Mouse (Mus musculus): ENCODE results near the gene Nat8f6. TPM values are rescaled to one million over a fixed set of nuclear protein-coding genes. Genes with fewer than 3 reads are reported as not detected.
"Not testable (repeated sequence)": the region's sequence is repeated elsewhere in the genome, so short reads cannot be mapped to it uniquely, and the experiment has no call there.

The Nat8f6 gene
- polyA plus RNA-seq, 1 experiment from 2014 or later, result not detected

- H3K27me3 ChIP-seq (replicated peaks); H3K36me3 ChIP-seq; H3K4me2 ChIP-seq; H3K27ac ChIP-seq (ENCODE audit: poor library complexity, severe bottlenecking); H3K4me1 ChIP-seq (replicated peaks); H3K9ac ChIP-seq; ATAC-seq (ENCODE audit: insufficient number of reproducible peaks, low FRiP score); H3K4me3 ChIP-seq; H3K9me3 ChIP-seq (replicated peaks): not testable (repeated sequence)
- 50% methylated on average over 3 of the region's 3 CpGs for WGBS
Observed at GRCm38 (mm10) chr6:85809784-85810183, 11.0 kb downstream of the Nat8f6 start.

- H3K36me3 ChIP-seq; H3K27ac ChIP-seq (ENCODE audit: poor library complexity, severe bottlenecking); H3K27me3 ChIP-seq (replicated peaks); H3K4me1 ChIP-seq (replicated peaks); ATAC-seq (ENCODE audit: insufficient number of reproducible peaks, low FRiP score); H3K9ac ChIP-seq; H3K9me3 ChIP-seq (replicated peaks); H3K4me2 ChIP-seq; H3K4me3 ChIP-seq: not testable (repeated sequence)
- 69% methylated on average over 5 of the region's 5 CpGs for WGBS
Observed at GRCm38 (mm10) chr6:85803180-85803579, 17.6 kb downstream of the Nat8f6 start.

GRCm38 (mm10) chr6:85765532-85765931, 55.2 kb downstream of the Nat8f6 start, which contains the start of gene Nat8f3:
Gene Nat8f3, minus strand, starts transcription at chr6:85765754.
- WGBS, result 52% methylated on average over 13 of the region's 13 CpGs
- not testable (repeated sequence) for H3K36me3 ChIP-seq; ATAC-seq (ENCODE audit: insufficient number of reproducible peaks, low FRiP score); H3K27me3 ChIP-seq (replicated peaks); H3K9me3 ChIP-seq (replicated peaks); H3K9ac ChIP-seq; H3K27ac ChIP-seq (ENCODE audit: poor library complexity, severe bottlenecking); H3K4me2 ChIP-seq; H3K4me3 ChIP-seq; H3K4me1 ChIP-seq (replicated peaks)

DNA sequence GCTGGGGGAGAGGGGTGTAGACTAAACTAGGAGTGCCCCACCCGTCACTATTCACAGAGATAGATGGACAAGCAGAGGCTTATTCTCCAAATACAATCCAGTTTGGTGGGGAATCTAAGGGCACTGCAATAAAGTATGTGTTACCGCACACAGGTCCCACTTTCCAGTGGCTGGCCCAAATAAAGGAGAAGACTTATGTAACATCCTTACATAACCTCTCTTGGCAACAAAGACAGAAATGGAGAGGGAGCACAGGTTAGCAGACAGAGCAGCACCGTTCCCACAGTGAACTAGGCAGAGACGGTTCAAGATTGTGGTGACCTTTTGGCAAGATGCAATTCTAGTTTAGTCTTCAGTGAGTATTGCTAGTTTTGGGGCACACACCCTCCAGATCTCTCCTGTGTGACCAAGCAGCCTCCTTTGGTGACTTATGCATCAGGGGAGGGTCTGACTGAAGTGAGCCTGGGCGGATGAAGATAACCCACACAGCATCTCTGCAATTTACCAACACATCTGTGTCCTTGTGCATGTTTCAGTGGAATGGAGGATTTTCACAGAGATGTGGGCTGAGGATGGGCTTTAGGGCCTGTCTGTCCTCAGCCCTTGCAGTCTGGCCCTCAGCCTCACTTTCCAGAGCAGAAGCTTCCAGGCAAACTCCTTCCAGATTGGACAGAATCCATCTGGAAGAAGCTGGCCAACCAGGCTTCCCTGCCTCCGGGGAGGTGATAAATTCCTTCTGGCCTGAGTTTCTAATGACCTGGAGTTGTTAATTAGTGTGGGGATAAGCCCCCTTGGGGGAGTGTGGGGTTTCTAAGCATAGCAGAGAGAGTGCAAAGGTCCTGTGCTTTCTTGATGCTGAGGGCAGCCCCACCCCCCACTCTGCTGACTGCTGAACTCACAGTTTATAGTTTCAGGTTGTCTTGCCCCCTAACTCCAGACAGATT, 57.4 kb downstream of the Nat8f6 start:
- not testable (repeated sequence) for H3K9ac ChIP-seq; H3K27me3 ChIP-seq (replicated peaks); H3K27ac ChIP-seq (ENCODE audit: poor library complexity, severe bottlenecking); H3K4me3 ChIP-seq; ATAC-seq (ENCODE audit: insufficient number of reproducible peaks, low FRiP score); H3K36me3 ChIP-seq; H3K9me3 ChIP-seq (replicated peaks); H3K4me2 ChIP-seq; H3K4me1 ChIP-seq (replicated peaks)
- 73% methylated on average over 6 of the region's 6 CpGs for WGBS

DNA sequence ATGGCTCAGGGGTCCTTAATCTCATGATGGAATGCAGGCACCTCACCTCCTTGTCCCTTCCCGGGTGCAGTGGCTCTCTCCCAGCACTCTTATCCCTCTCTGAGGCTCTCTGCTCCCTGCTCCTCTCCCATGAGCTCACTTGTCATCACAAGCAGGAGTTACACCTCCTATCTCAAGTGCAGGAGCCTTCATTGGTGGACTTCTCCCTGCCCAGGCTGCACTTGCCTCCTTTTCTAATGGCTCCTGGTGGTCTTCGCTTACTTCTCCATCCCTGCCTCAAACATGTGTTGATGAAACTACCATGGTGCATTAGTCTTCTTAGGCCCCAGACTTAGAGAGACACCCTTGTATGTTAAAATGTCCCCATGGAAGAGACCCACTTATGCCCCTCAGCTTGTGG, 58.1 kb downstream of the Nat8f6 start:
- H3K9ac ChIP-seq; H3K4me2 ChIP-seq; H3K36me3 ChIP-seq; H3K27me3 ChIP-seq (replicated peaks); H3K9me3 ChIP-seq (replicated peaks); H3K27ac ChIP-seq (ENCODE audit: poor library complexity, severe bottlenecking); H3K4me1 ChIP-seq (replicated peaks); H3K4me3 ChIP-seq; ATAC-seq (ENCODE audit: insufficient number of reproducible peaks, low FRiP score): not testable (repeated sequence)
- WGBS, result 26% methylated on average over 2 of the region's 2 CpGs

Small RNA genes lying within 50 kb of the gene (microRNA-seq; reads per million reads assigned to microRNA genes)
- gene Mir6375, result not detected

Other genes with a start within 250 kb of the Nat8f6 start
- gene Alms1, start 233.4 kb downstream of the Nat8f6 start, polyA plus RNA-seq (2016; fragmentation: Nextera tagmentation; extraction: Ambion mirVana), result 4.2 and 4.7 TPM in 2 replicates
- not detected in 2 replicates for gene Nat8f7, start 107.7 kb downstream of the Nat8f6 start, polyA plus RNA-seq (2016; fragmentation: Nextera tagmentation; extraction: Ambion mirVana)
- gene Nat8f3, start 55.2 kb downstream of the Nat8f6 start, polyA plus RNA-seq (2016; fragmentation: Nextera tagmentation; extraction: Ambion mirVana), result 0.15 and 0.34 TPM in 2 replicates
- not detected in 2 replicates for gene Nat8f5, start within 50 bp of the Nat8f6 start, polyA plus RNA-seq (2016; fragmentation: Nextera tagmentation; extraction: Ambion mirVana)
- not detected in 2 replicates for gene Nat8, start 11.1 kb upstream of the Nat8f6 start, polyA plus RNA-seq (2016; fragmentation: Nextera tagmentation; extraction: Ambion mirVana)
- gene Nat8f2, start 48.2 kb upstream of the Nat8f6 start, polyA plus RNA-seq (2016; fragmentation: Nextera tagmentation; extraction: Ambion mirVana), result not detected in 2 replicates
- gene Nat8f4, start 83.9 kb upstream of the Nat8f6 start, polyA plus RNA-seq (2016; fragmentation: Nextera tagmentation; extraction: Ambion mirVana), result 2.4 TPM in 2 replicates
- 24.3 and 24.6 TPM in 2 replicates for gene Tprkb, start 90.9 kb upstream of the Nat8f6 start, polyA plus RNA-seq (2016; fragmentation: Nextera tagmentation; extraction: Ambion mirVana)
- gene Nat8f1, start 94.7 kb upstream of the Nat8f6 start, polyA plus RNA-seq (2016; fragmentation: Nextera tagmentation; extraction: Ambion mirVana), result 3.7 and 4.7 TPM in 2 replicates
- gene Dusp11, start 140.7 kb upstream of the Nat8f6 start, polyA plus RNA-seq (2016; fragmentation: Nextera tagmentation; extraction: Ambion mirVana), result 51.4 and 51.8 TPM in 2 replicates
- not detected in 2 replicates for gene Figla, start 195.2 kb upstream of the Nat8f6 start, polyA plus RNA-seq (2016; fragmentation: Nextera tagmentation; extraction: Ambion mirVana)
- 10.8 and 12.3 TPM in 2 replicates for gene Add2, start 207.7 kb upstream of the Nat8f6 start, polyA plus RNA-seq (2016; fragmentation: Nextera tagmentation; extraction: Ambion mirVana)